ENCODE assay signal across 9 mouse cellular contexts in the genomic region with DNA sequence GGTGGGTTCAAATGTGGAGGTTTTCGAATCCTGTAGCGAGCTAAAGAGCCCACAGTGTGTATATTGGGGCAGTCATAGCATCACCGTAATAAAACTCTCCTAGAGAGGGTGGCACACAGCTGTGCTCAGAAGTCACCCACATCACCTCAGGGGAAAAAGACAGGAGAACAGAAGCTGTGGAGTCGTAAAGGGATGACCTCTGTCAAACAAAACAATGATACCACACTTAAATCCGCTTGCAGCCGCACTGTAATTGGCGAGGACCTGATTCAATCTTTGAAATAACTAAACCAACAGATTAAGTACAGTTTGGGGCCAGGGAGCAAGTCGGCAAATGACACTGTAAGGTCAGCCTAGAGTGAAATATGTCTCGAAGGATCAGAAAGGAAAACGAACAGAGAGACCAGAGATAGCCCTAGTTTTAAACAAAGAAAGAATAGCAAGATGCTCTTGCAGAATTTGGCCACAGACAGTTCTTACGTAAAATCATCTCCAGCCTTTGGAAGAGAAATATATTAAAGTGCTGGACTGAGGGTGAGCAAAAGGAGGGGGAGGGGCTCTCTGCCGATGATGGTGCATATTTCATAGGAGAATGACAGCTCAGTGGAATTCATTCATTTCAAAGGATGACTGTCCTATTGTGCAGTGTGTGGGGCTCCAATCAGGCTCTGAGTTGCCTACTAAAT. TPM values are rescaled to one million over a fixed set of nuclear protein-coding genes. Genes with fewer than 3 reads are reported as not detected.
DNase-seq lines count a peak whose midpoint lies in the region; ATAC-seq and TF ChIP-seq lines count a peak whose summit lies in the region.
"Had no signal": no experiment of that assay in that cellular context is flagged by ENCODE, and none has a peak within 500 bp of the region (broad histone marks: within the 10 kb centered on the region; RNA-seq: fewer than 3 reads in every experiment).

No protein-coding gene starts in this region.

- no peaks in the 10 kb centered on the region for H3K36me3 ChIP-seq in liver, adult 2 months (ENCODE audit: control insufficient read depth, insufficient read depth, low read length)
- no peaks in the 10 kb centered on the region for H3K36me3 ChIP-seq in forebrain, embryonic 11.5 days (ENCODE audit: control insufficient read depth, insufficient read depth, low read length)
- peaks cover 5% of the 10 kb centered on the region for H3K36me3 ChIP-seq in hindbrain, embryonic 15.5 days
- no peaks in the 10 kb centered on the region; the same call in 1 of the 2 replicates for H3K36me3 ChIP-seq in limb, embryonic 11.5 days (ENCODE audit: control insufficient read depth, insufficient read depth, low read length)
- H3K36me3 ChIP-seq in neural tube, embryonic 12.5 days, result peaks cover 15% of the 10 kb centered on the region

- H3K4me3 ChIP-seq in liver, adult 2 months (ENCODE audit: insufficient read depth, low read depth, low read length), result peak overlapping the region; percentile 35
- H3K4me3 ChIP-seq in forebrain, embryonic 11.5 days (ENCODE audit: low read depth, low read length), result peak overlapping the region; percentile 81
- H3K4me3 ChIP-seq in hindbrain, embryonic 15.5 days, result peak overlapping the region; percentile 97
- peak overlapping the region; percentile 72 for H3K4me3 ChIP-seq in limb, embryonic 11.5 days (ENCODE audit: low read depth, low read length)
- H3K4me3 ChIP-seq in neural tube, embryonic 12.5 days, result peak overlapping the region; percentile 88

- H3K27ac ChIP-seq in liver, adult 2 months (replicated peaks; ENCODE audit: insufficient read depth, low read depth, low read length), result 0 out of 2 replicates have a peak overlapping the region, but pooled peaks have one; percentile 13
- H3K27ac ChIP-seq in forebrain, embryonic 11.5 days (ENCODE audit: low read depth, low read length), result no peak overlapping the region; the same call in 1 of the 2 replicates
- peak overlapping the region; percentile 99 for H3K27ac ChIP-seq in hindbrain, embryonic 15.5 days (replicated peaks)
- no peak overlapping the region for H3K27ac ChIP-seq in limb, embryonic 11.5 days (replicated peaks; ENCODE audit: low read depth, low read length)
- peak overlapping the region; percentile 11; the same call in 1 of the 2 replicates for H3K27ac ChIP-seq in neural tube, embryonic 12.5 days

- peak overlapping the region; percentile 63 for H3K4me2 ChIP-seq in forebrain, embryonic 11.5 days (ENCODE audit: low read depth, low read length, severe bottlenecking)
- H3K4me2 ChIP-seq in hindbrain, embryonic 15.5 days, result peak overlapping the region; percentile 61
- H3K4me2 ChIP-seq in limb, embryonic 11.5 days (ENCODE audit: low read depth, severe bottlenecking), result peak overlapping the region; percentile 87
- peak overlapping the region; percentile 61 for H3K4me2 ChIP-seq in neural tube, embryonic 12.5 days (replicated peaks)

- no peak overlapping the region for H3K9ac ChIP-seq in liver, adult 2 months (ENCODE audit: low read depth, low read length)
- H3K9ac ChIP-seq in forebrain, embryonic 11.5 days (ENCODE audit: low read length), result peak overlapping the region; percentile 98
- peak overlapping the region; percentile 100 for H3K9ac ChIP-seq in hindbrain, embryonic 15.5 days
- H3K9ac ChIP-seq in limb, embryonic 11.5 days (ENCODE audit: low read length), result peak overlapping the region; percentile 30; the same call in 1 of the 2 replicates
- H3K9ac ChIP-seq in neural tube, embryonic 12.5 days, result peak overlapping the region; percentile 94

- no peaks in the 10 kb centered on the region for H3K9me3 ChIP-seq in forebrain, embryonic 11.5 days (ENCODE audit: control insufficient read depth, low read length)
- no peaks in the 10 kb centered on the region for H3K9me3 ChIP-seq in hindbrain, embryonic 15.5 days
- H3K9me3 ChIP-seq in limb, embryonic 11.5 days (ENCODE audit: control insufficient read depth, low read length), result no peaks in the 10 kb centered on the region
- H3K9me3 ChIP-seq in neural tube, embryonic 12.5 days, result no peaks in the 10 kb centered on the region

- no peaks in the 10 kb centered on the region for H3K79me2 ChIP-seq in liver, adult 2 months (ENCODE audit: control insufficient read depth, insufficient read depth, low read length)

- DNase-seq in liver, adult 2 months (ENCODE audit: extremely low read depth, low read depth, low spot score), result no peak
- DNase-seq in liver, result no peak
- DNase-seq in forebrain, embryonic 11.5 days (ENCODE audit: low spot score), result no peak
- DNase-seq in limb, embryonic 11.5 days (ENCODE audit: low spot score), result peak; percentile 32
- no peak for DNase-seq in adrenal gland, postnatal 25 days
- DNase-seq in cerebellum, adult 11-12 months, result no peak

- TF ChIP-seq CTCF in liver, adult 2 months (IDR thresholded peaks at IDR 0.05; ENCODE audit: low read depth, low read length), result no peak

- H3K27me3 ChIP-seq in liver, adult 2 months (ENCODE audit: control insufficient read depth, insufficient read depth, low read length), result no peaks in the 10 kb centered on the region
- no peaks in the 10 kb centered on the region for H3K27me3 ChIP-seq in forebrain, embryonic 11.5 days (ENCODE audit: control insufficient read depth, insufficient read depth, low read length)
- no peaks in the 10 kb centered on the region for H3K27me3 ChIP-seq in hindbrain, embryonic 15.5 days
- H3K27me3 ChIP-seq in limb, embryonic 11.5 days (ENCODE audit: control insufficient read depth, insufficient read depth, low read length), result no peaks in the 10 kb centered on the region
- no peaks in the 10 kb centered on the region for H3K27me3 ChIP-seq in neural tube, embryonic 12.5 days (replicated peaks)
- H3K27me3 ChIP-seq: Patski had no signal

- no peak for ATAC-seq in forebrain, embryonic 11.5 days (replicated peaks; ENCODE audit: low FRiP score)
- 0 out of 2 replicates have a peak, but pooled peaks have one; percentile 2 for ATAC-seq in hindbrain, embryonic 15.5 days (ENCODE audit: low FRiP score, low read depth)
- ATAC-seq in limb, embryonic 11.5 days (ENCODE audit: insufficient number of reproducible peaks, low FRiP score, low TSS enrichment, low read depth), result no peak
- peak; percentile 32; the same call in 1 of the 2 replicates for ATAC-seq in neural tube, embryonic 12.5 days (ENCODE audit: low FRiP score, low read depth)
- ATAC-seq: Patski had no signal

- WGBS in liver, adult 2 months, result 58% methylated on average over 12 of the region's 12 CpGs
- WGBS in forebrain, embryonic 11.5 days, result 23% methylated on average over 12 of the region's 12 CpGs
- WGBS in hindbrain, embryonic 15.5 days, result 6% methylated on average over 12 of the region's 12 CpGs
- 22% methylated on average over 12 of the region's 12 CpGs for WGBS in limb, embryonic 11.5 days
- WGBS in neural tube, embryonic 12.5 days, result 8% methylated on average over 12 of the region's 12 CpGs

- TF ChIP-seq POLR2A in liver, adult 2 months (IDR thresholded peaks at IDR 0.05; ENCODE audit: extremely low read depth, insufficient read depth, low read length), result no peak

- peaks cover 7% of the 10 kb centered on the region; the same call in 1 of the 2 replicates for H3K4me1 ChIP-seq in liver, adult 2 months (ENCODE audit: control insufficient read depth, insufficient read depth, low read length)
- peaks cover 16% of the 10 kb centered on the region for H3K4me1 ChIP-seq in forebrain, embryonic 11.5 days (replicated peaks; ENCODE audit: control insufficient read depth, insufficient read depth, low read length)
- H3K4me1 ChIP-seq in hindbrain, embryonic 15.5 days (replicated peaks), result peaks cover 37% of the 10 kb centered on the region
- peaks cover 21% of the 10 kb centered on the region for H3K4me1 ChIP-seq in limb, embryonic 11.5 days (ENCODE audit: control insufficient read depth, insufficient read depth, low read length)
- H3K4me1 ChIP-seq in neural tube, embryonic 12.5 days, result peaks cover 38% of the 10 kb centered on the region

RNA-seq across cellular contexts. Expression of gene Trib2, which starts 3.4 kb away (rescaled TPM):
- total RNA-seq in liver, adult 2 months (2014; rRNA removed), result 2.2 and 2.3 TPM in 2 replicates
- polyA plus RNA-seq in liver, adult 2 months (2012; rRNA removed), result 0.81 and 1.0 TPM in 2 replicates
- polyA plus RNA-seq in forebrain, embryonic 11.5 days (2014; fragmentation: Nextera tagmentation; extraction: Ambion mirVana), result 57.4 and 59.5 TPM in 2 replicates
- polyA plus RNA-seq in hindbrain, embryonic 15.5 days (2015; fragmentation: Nextera tagmentation; extraction: Ambion mirVana), result 126 and 136 TPM in 2 replicates
- polyA plus RNA-seq in limb, embryonic 11.5 days (2014; fragmentation: Nextera tagmentation; extraction: Ambion mirVana), result 56.1 and 56.2 TPM in 2 replicates
- polyA plus RNA-seq in neural tube, embryonic 12.5 days (2016; fragmentation: Nextera tagmentation; extraction: Ambion mirVana), result 101 and 104 TPM in 2 replicates
- total RNA-seq in adrenal gland, postnatal 25 days (2021), result 12.3 and 12.9 TPM in 2 replicates

Comparison
In these comparisons a context has a peak if more than half of its experiments do, and no peak if none do; other contexts are left out.
1. H3K27ac ChIP-seq: peak in liver, adult 2 months (single experiment), hindbrain, embryonic 15.5 days (single experiment) and neural tube, embryonic 12.5 days (single experiment); none in forebrain, embryonic 11.5 days (single experiment) and limb, embryonic 11.5 days (single experiment).
2. H3K4me3 ChIP-seq: peak in every context shown above with its lines; median percentile 97 in hindbrain, embryonic 15.5 days; 88 in neural tube, embryonic 12.5 days; 81 in forebrain, embryonic 11.5 days; 72 in limb, embryonic 11.5 days; 35 in liver, adult 2 months.
3. ATAC-seq: peak in hindbrain, embryonic 15.5 days (single experiment) and neural tube, embryonic 12.5 days (single experiment); none in forebrain, embryonic 11.5 days (single experiment) and limb, embryonic 11.5 days (single experiment).
4. RNA of gene Trib2, which starts 3.4 kb away (polyA plus RNA-seq): 126 to 136 TPM in hindbrain, embryonic 15.5 days, 101 to 104 TPM in neural tube, embryonic 12.5 days, 57.4 to 59.5 TPM in forebrain, embryonic 11.5 days and 56.1 to 56.2 TPM in limb, embryonic 11.5 days; 0.81 to 1.0 TPM in liver, adult 2 months; every median in the first group is over 10 times any median in the second.
5. Peak in every context shown above with its lines, with median percentiles within 50 percentile points of each other: H3K4me2 ChIP-seq.